Mouse (Mus musculus) T-cell, adult 2 months (primary cell): ENCODE results near the gene Map3k5.
"Not testable (repeated sequence)": the region's sequence is repeated elsewhere in the genome, so short reads cannot be mapped to it uniquely, and the experiment has no call there.

Experiments
- DNase-seq: peaks from one replicate; pipeline ENCODE4 v3.0.0; 2022; ENCODE audit warnings: low spot score

Map3k5 gene

GRCm38 (mm10) chr10:19966597-19966996 is 32.3 kb downstream of the Map3k5 start:
- DNase-seq: no peak

GRCm38 (mm10) chr10:19968445-19968844 is 34.2 kb downstream of the Map3k5 start:
- DNase-seq: no peak

- DNase-seq: no peak
These were observed 35.7 kb downstream of the Map3k5 start for GRCm38 (mm10) chr10:19969831-19970460.

GRCm38 (mm10) chr10:19971491-19971890 is 37.2 kb downstream of the Map3k5 start:
- DNase-seq: not testable (repeated sequence)

GRCm38 (mm10) chr10:19973321-19974108 is 39.2 kb downstream of the Map3k5 start:
- DNase-seq: no peak

- DNase-seq: no peak
These were observed 43.3 kb downstream of the Map3k5 start for GRCm38 (mm10) chr10:19977557-19977956.

- no peak for DNase-seq
These were observed 44.5 kb downstream of the Map3k5 start for GRCm38 (mm10) chr10:19978662-19979199.

- no peak for DNase-seq
These were observed 53.5 kb downstream of the Map3k5 start for GRCm38 (mm10) chr10:19987736-19988135.

GRCm38 (mm10) chr10:19989986-19990385 is 55.7 kb downstream of the Map3k5 start:
- DNase-seq: no peak

GRCm38 (mm10) chr10:19990638-19991037 is 56.4 kb downstream of the Map3k5 start:
- DNase-seq: no peak

GRCm38 (mm10) chr10:19991237-19991865 is 57.1 kb downstream of the Map3k5 start:
- no peak for DNase-seq

GRCm38 (mm10) chr10:19991866-19992252 is 57.6 kb downstream of the Map3k5 start:
- peak; percentile 74 for DNase-seq

- no peak for DNase-seq
These were observed 60.5 kb downstream of the Map3k5 start for GRCm38 (mm10) chr10:19994469-19995450.

GRCm38 (mm10) chr10:19996151-19996550 is 61.9 kb downstream of the Map3k5 start:
- DNase-seq: no peak

- DNase-seq: no peak
These were observed 65.6 kb downstream of the Map3k5 start for GRCm38 (mm10) chr10:19999703-20000407.

- DNase-seq: peak; percentile 18
These were observed 66.1 kb downstream of the Map3k5 start for GRCm38 (mm10) chr10:20000408-20000770.

- no peak for DNase-seq
These were observed 67.7 kb downstream of the Map3k5 start for GRCm38 (mm10) chr10:20001990-20002389.

GRCm38 (mm10) chr10:20003006-20003405 is 68.7 kb downstream of the Map3k5 start:
- DNase-seq: no peak

- no peak for DNase-seq
These were observed 70.5 kb downstream of the Map3k5 start for GRCm38 (mm10) chr10:20004786-20005185.

GRCm38 (mm10) chr10:20005491-20005952 is 71.2 kb downstream of the Map3k5 start:
- DNase-seq: peak; percentile 60
